Mouse (Mus musculus) kidney, postnatal 0 days (tissue): ENCODE results near the gene Pde4d. TPM values are rescaled to one million over a fixed set of nuclear protein-coding genes. Genes with fewer than 3 reads are reported as not detected.
A peak's percentile ranks its signal among the peaks of the same experiment; 100 is the strongest.

ENCODE experiments used
- ATAC-seq: fragments of 200-750 bp; cut with Nextera tagmentation; replicated peaks from 2 replicates; pipeline ENCODE4 v1.8.0; 2017; ENCODE audit warnings: low read depth, moderate number of reproducible peaks, moderate TSS enrichment, moderate library complexity; ENCODE audit not compliant: low FRiP score
- DNase-seq: peaks from one replicate; pipeline ENCODE4 v3.0.0-alpha.2; 2016; ENCODE audit warnings: low spot score
- H3K27ac ChIP-seq: fragments of 300-500 bp; sonication (generic); 2 replicates; pipeline ENCODE4 v1.5.1; 2014; ENCODE audit warnings: mild to moderate bottlenecking
- H3K27me3 ChIP-seq: fragments of 300-500 bp; sonication (generic); 2 replicates; pipeline ENCODE4 v1.6.1; 2014; ENCODE audit warnings: low read length, mixed read lengths; ENCODE audit not compliant: insufficient read depth
- H3K36me3 ChIP-seq: fragments of 300-500 bp; sonication (generic); 2 replicates; pipeline ENCODE4 v1.6.1; 2014; ENCODE audit warnings: low read length, mixed read lengths; ENCODE audit not compliant: insufficient read depth
- H3K4me1 ChIP-seq: fragments of 300-500 bp; sonication (generic); replicated peaks from 2 replicates; pipeline ENCODE4 v1.6.1; 2014; ENCODE audit warnings: antibody characterized with exemption, low read length, mixed read lengths; ENCODE audit not compliant: insufficient read depth
- H3K4me2 ChIP-seq: fragments of 300-500 bp; sonication (generic); 2 replicates; pipeline ENCODE4 v1.6.1; 2014; ENCODE audit warnings: mild to moderate bottlenecking, low read length, moderate library complexity, mixed read lengths
- H3K4me3 ChIP-seq: fragments of 300-500 bp; sonication (generic); replicated peaks from 2 replicates; pipeline ENCODE4 v1.5.1; 2014; ENCODE audit warnings: low read depth, low read length
- H3K9ac ChIP-seq: fragments of 300-500 bp; sonication (generic); 2 replicates; pipeline ENCODE4 v1.6.1; 2014; ENCODE audit warnings: low read depth, low read length
- H3K9me3 ChIP-seq: fragments of 300-500 bp; sonication (generic); replicated peaks from 2 replicates; pipeline ENCODE4 v1.6.1; 2016; ENCODE audit warnings: low read length, inconsistent platforms, mixed read lengths
- CTCF ChIP-seq: IDR thresholded peaks from 2 replicates; pipeline ENCODE4 v1.5.1; 2016; ENCODE audit warnings: antibody characterized with exemption, low read depth, mild to moderate bottlenecking, moderate library complexity
- WGBS: fragments of 180-500 bp; shearing (Covaris S2); extraction: QIAGEN DNeasy Blood & Tissue Kit; methylation state at CpG from one replicate; pipeline ENCODE4 v1.1.7; 2014; 5-methylcytosine and 5-hydroxymethylcytosine counted together
- polyA plus RNA-seq: library from polyadenylated mRNA; unstranded; fragments of >200 nt; fragmentation: Nextera tagmentation; extraction: Ambion mirVana; gene quantifications from 2 replicates; pipeline ENCODE4 v1.2.1, GENCODE M21; 2015

Gene Pde4d
- polyA plus RNA-seq, 1 experiment from 2014 or later: 7.1 TPM

- TF ChIP-seq CTCF: no peak
- DNase-seq (peak; percentile 81), ATAC-seq (no peak; the same call in 1 of the 2 replicates)
- H3K4me1 ChIP-seq: no peaks in the 10 kb centered on the region
- H3K27me3 ChIP-seq: no peaks in the 10 kb centered on the region
- H3K9me3 ChIP-seq: no peaks in the 10 kb centered on the region
- H3K4me2 ChIP-seq: peak overlapping the region; percentile 21; the same call in 1 of the 2 replicates
- 56% methylated on average over 7 of the region's 7 CpGs for WGBS
- H3K36me3 ChIP-seq: no peaks in the 10 kb centered on the region
- no peak overlapping the region for H3K27ac ChIP-seq
- no peak overlapping the region for H3K4me3 ChIP-seq
- H3K9ac ChIP-seq: no peak overlapping the region
Measured at GRCm38 (mm10) chr13:109047126-109047525, 597.4 kb downstream of the Pde4d start.

- Histone ChIP-seq H3K9me3 (no peaks in the 10 kb centered on the region), H3K36me3 (no peaks in the 10 kb centered on the region), H3K27ac (no peak overlapping the region), H3K27me3 (no peaks in the 10 kb centered on the region), H3K4me3 (no peak overlapping the region), H3K4me1 (no peaks in the 10 kb centered on the region), H3K4me2 (no peak overlapping the region), H3K9ac (no peak overlapping the region)
- no peak for TF ChIP-seq CTCF
- no peak for DNase-seq
- ATAC-seq: no peak
- WGBS: 81% methylated on average over 2 of the region's 2 CpGs
Measured at GRCm38 (mm10) chr13:109052805-109053204, 603.1 kb downstream of the Pde4d start.

GRCm38 (mm10) chr13:109053242-109054018, 603.7 kb downstream of the Pde4d start:
- H3K9me3 ChIP-seq: no peaks in the 10 kb centered on the region
- TF ChIP-seq CTCF: no peak
- no peak for DNase-seq
- H3K9ac ChIP-seq: no peak overlapping the region
- no peaks in the 10 kb centered on the region for H3K36me3 ChIP-seq
- no peak overlapping the region for H3K4me2 ChIP-seq
- H3K27ac ChIP-seq: no peak overlapping the region
- ATAC-seq: no peak
- WGBS: 63% methylated on average over 10 of the region's 10 CpGs
- no peaks in the 10 kb centered on the region for H3K4me1 ChIP-seq
- no peak overlapping the region for H3K4me3 ChIP-seq
- no peaks in the 10 kb centered on the region for H3K27me3 ChIP-seq

- no peak for DNase-seq
- no peak overlapping the region for H3K4me2 ChIP-seq
- no peaks in the 10 kb centered on the region for H3K36me3 ChIP-seq
- H3K4me1 ChIP-seq: no peaks in the 10 kb centered on the region
- no peak for ATAC-seq
- TF ChIP-seq CTCF: no peak
- no peaks in the 10 kb centered on the region for H3K9me3 ChIP-seq
- H3K27me3 ChIP-seq: no peaks in the 10 kb centered on the region
- 26% methylated on average over 4 of the region's 4 CpGs for WGBS
- H3K27ac ChIP-seq: no peak overlapping the region
- no peak overlapping the region for H3K4me3 ChIP-seq
- H3K9ac ChIP-seq: no peak overlapping the region
Measured at GRCm38 (mm10) chr13:109058045-109058444, 608.3 kb downstream of the Pde4d start.

- Histone ChIP-seq H3K9ac (no peak overlapping the region), H3K4me3 (no peak overlapping the region), H3K27me3 (no peaks in the 10 kb centered on the region), H3K27ac (no peak overlapping the region), H3K4me1 (0 out of 2 replicates have a peak, but pooled peaks cover 4% of the 10 kb centered on the region), H3K9me3 (no peaks in the 10 kb centered on the region), H3K36me3 (no peaks in the 10 kb centered on the region), H3K4me2 (no peak overlapping the region)
- 48% methylated on average over 4 of the region's 4 CpGs for WGBS
- DNase-seq: peak; percentile 61
- TF ChIP-seq CTCF: no peak
- no peak for ATAC-seq
Measured at GRCm38 (mm10) chr13:109066581-109067159, 616.9 kb downstream of the Pde4d start.

- Histone ChIP-seq H3K9ac (no peak overlapping the region), H3K27ac (no peak overlapping the region), H3K27me3 (no peaks in the 10 kb centered on the region), H3K36me3 (no peaks in the 10 kb centered on the region), H3K4me2 (no peak overlapping the region), H3K4me3 (no peak overlapping the region), H3K9me3 (no peaks in the 10 kb centered on the region), H3K4me1 (0 out of 2 replicates have a peak, but pooled peaks cover 4% of the 10 kb centered on the region)
- no peak for ATAC-seq
- DNase-seq: peak; percentile 52
- no peak for TF ChIP-seq CTCF
- 34% methylated on average over 8 of the region's 8 CpGs for WGBS
Measured at GRCm38 (mm10) chr13:109068258-109069219, 618.8 kb downstream of the Pde4d start.
